Mouse (Mus musculus): ENCODE data around the gene Zdhhc1. TPM values are rescaled to one million over a fixed set of nuclear protein-coding genes. Genes with fewer than 3 reads are reported as not detected.
A peak's percentile ranks its signal among the peaks of the same experiment; 100 is the strongest.

The Zdhhc1 gene
- total RNA-seq, 2 experiments from 2014 or later, result 10.1 to 11.2 TPM

DNA sequence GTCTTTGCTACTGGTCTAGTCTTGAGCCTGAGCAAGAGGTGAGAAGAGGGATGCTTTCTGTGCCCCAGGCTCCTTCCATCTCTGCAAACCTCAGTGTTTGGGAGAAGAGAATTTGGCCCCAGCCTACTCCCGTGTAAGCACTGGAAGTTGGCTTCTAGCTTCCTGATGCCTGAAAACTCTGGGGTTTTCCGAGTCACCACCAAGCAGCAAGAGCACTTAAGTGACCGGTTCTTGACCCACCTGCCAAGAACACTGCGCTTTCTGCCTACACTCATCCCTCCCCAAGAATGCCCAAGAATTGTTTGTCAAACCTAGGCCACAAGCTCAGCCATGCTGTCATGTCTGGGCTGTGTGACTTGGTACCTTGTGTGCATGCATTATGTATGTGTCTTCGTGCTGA lies 23.8 kb upstream of the Zdhhc1 start:
- intact Hi-C loops (cut with DNase I; ENCODE audit: low total_unique reads), result loop anchor here (5.0 kb wide), 1 partner anchor 33 kb away; no protein-coding TSS in a partner anchor
- no peak for DNase-seq

DNA sequence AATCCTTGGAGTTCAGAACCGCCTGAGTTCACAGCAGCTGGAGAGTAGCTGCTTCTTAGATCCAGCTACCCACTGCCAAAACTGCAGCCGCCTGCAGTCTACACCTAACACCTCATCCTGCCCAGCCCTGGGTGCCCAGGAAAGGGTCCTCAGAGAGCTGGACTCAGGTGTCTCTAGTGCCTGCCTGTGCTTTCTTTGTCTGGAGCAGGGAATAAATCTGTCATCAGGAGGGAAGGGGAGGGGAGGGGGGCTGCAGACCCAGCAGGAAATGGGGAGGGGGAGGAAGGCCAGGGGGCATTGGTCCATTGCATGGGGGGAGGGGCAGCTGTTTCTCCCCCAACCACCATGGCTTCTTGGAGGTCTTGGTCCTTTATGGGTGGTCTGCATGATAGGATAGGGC lies 22.9 kb upstream of the Zdhhc1 start:
- no peak for DNase-seq
- intact Hi-C loops (cut with DNase I; ENCODE audit: low total_unique reads), result loop anchor here (5.0 kb wide), 1 partner anchor 33 kb away; no protein-coding TSS in a partner anchor

DNA sequence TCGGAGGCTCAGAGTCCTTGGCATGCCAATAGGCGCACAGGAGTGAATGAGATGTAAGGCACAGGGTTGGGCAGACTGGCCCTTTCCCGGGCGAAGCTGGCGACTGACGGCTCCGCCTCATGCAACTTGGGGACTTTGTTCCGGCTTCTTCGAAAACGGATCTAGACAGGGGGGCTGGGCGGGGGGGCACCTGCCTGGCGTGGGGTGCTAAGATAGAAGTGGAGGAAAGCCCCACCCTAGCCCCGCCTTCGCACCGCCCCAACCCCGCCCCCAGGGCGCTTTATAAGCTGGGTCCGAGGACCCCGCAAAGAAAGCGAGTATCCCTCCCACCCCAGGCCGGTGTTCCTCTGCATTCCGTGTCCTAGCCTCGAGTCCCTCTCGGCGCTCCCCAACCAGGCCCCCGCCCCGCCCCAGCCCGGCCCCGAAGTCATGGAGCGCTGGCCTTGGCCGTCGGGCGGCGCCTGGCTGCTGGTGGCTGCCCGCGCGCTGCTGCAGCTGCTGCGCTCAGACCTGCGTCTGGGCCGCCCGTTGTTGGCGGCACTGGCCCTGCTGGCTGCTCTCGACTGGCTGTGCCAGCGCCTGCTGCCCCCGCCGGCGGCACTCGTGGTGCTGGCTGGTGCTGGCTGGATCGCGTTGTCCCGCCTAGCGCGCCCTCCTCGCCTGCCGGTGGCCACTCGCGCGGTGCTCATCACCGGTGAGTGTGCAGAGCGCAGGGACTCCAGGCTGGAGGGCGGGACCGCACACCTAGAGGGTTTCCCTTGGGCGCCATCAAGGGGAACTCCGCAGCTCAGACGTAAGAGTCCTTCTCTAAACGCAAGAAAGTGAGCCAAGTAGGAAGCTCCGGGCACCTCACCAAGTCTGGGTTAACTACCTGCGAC lies 22.0 kb upstream of the Zdhhc1 start, which contains the start of gene Hsd11b2:
TSS of gene Hsd11b2 (plus strand) at position 320 of the 878 bp plus-strand sequence.
- intact Hi-C loops (cut with DNase I; ENCODE audit: low total_unique reads), result loop anchor here (5.0 kb wide), 1 partner anchor 34 kb away; no protein-coding TSS in a partner anchor
- DNase-seq, result peak; percentile 74

DNA sequence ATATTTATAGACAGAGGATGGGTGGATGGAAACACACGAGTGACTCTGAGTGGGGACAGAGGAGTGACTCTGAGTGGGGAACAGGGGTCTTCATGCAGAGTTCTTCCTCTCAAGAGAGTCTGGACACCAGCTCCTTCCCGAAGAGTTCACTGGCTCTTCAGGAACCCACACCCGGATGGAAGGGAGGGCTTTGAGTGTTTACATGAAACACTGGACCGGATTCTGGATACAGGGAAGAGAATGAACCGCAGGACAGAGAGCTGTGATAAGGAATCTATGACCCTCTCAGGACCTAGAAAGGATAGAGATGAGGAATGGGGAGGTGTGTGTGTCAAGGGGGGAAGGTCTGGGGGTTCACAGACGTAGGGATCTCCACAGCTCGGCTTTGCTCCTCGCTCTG lies 20.6 kb upstream of the Zdhhc1 start:
- DNase-seq, result no peak
- intact Hi-C loops (cut with DNase I; ENCODE audit: low total_unique reads), result loop anchor here (5.0 kb wide), 1 partner anchor 35 kb away; no protein-coding TSS in a partner anchor

DNA sequence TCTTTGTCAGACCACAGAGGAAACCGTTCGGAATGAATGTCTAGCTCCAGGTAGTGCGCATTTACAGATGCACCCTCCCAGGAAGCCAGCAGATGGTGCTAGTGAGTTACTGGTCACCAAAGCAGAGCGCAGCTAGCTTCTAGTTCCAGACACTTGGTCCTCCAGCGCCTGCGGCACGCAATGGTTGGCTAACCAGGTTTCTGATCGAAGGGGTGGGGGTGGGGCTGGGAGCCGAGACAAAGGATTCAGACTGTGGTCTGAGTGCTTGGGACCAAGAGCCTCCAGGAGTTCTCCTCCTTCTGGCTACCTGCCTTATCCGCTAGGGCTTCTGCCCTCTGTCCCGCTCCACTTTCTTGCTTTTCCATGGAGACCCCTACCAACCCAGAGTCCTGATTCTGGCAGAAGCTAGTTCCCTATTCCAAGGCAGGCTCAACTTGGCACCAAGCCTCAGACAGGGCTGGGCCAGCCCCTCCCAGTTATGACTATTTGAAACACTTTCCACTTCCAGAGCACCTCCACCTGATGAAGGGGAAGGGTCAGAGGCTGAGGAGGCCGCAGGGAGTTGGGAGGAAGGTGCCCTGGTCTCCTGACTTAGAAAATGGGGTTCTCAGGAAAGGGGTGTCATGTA lies 19.4 kb upstream of the Zdhhc1 start:
- intact Hi-C loops (cut with DNase I; ENCODE audit: low total_unique reads), result loop anchor here (5.0 kb wide), 1 partner anchor 36 kb away; no protein-coding TSS in a partner anchor
- peak; percentile 75 for DNase-seq

DNA sequence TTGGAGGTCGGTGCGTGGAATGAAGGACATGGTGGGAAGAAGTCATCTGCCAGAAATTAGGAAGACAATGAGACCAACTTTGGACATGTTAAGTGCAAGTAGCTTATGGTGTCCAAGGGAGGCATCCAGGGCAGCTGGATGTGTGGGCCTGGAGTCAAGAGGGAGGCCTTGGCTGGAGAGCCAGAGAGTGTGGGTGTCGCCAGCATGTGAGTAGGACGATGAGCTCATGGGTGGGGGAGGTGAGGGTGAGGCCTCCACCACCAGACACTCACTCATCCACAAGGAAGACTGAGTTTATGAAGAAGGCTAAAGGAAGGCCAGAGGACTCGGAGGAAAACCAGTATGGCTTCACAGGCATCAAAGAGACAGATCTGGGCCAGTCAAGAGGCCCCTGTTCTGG lies 18.0 kb upstream of the Zdhhc1 start:
- intact Hi-C loops (cut with DNase I; ENCODE audit: low total_unique reads), result loop anchor here (2.0 to 5.0 kb wide), 2 partner anchors 18 to 38 kb away; no protein-coding TSS in a partner anchor

DNA sequence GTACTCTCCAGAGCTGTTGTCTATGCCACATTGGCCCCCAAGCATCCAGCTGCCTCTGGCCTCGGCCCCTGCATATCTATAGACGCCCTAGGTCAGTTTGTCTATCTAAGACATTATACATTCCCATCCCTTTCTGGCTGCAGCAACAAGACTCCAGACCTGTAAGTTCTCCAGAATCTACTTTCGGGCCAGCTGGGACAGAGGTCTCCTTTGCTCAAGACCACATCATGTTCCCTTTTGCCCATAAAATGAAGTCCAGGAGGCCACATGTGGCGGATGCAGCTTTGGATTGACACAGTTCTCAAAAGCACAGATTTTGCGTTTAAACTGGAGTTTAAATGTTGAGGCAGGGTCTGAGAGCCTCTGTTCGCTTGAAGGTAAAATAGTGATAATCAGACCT lies 17.5 kb upstream of the Zdhhc1 start:
- no peak for DNase-seq
- intact Hi-C loops (cut with DNase I; ENCODE audit: low total_unique reads), result loop anchor here (2.0 kb wide), 1 partner anchor 19 kb away; no protein-coding TSS in a partner anchor

More for the DNA sequence above, 18.0 kb upstream of the Zdhhc1 start:
- DNase-seq, result peak; percentile 80

DNA sequence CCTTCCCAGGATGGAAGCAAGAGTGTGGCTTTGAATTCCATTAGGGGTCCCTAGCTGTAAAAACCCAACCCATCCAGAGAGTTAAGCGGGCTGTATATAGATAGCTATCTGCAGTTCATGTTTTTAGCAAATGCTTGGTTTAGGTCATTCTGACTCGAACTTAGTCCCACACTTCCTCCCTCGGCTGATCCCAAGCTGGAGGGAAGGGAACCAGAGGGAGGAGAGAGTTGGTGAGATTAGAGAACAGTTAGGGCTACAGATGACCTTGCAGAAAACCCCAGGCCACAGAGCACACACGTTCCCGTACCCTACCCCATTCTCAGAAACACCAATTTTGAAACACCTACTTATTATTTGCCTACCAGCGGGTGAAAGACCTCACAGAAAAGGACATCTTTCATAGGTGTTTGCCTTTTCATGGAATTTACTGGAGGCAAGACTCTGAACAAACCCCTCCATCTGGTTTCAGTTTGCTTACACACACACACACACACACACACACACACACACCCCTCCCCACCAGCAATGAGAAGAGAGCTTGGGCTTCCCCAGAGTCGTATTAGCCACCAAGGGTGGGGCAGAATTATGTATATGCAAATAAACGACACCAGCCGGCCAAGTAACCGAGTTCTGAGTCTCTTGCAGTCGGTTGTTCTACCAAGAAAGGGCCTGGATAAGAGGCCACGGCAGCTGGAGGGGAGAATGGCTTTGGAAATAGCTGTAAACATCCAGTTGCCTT lies 13.5 kb upstream of the Zdhhc1 start:
- intact Hi-C loops (cut with DNase I; ENCODE audit: low total_unique reads), result no loop called here
- DNase-seq, result peak; percentile 28

DNA sequence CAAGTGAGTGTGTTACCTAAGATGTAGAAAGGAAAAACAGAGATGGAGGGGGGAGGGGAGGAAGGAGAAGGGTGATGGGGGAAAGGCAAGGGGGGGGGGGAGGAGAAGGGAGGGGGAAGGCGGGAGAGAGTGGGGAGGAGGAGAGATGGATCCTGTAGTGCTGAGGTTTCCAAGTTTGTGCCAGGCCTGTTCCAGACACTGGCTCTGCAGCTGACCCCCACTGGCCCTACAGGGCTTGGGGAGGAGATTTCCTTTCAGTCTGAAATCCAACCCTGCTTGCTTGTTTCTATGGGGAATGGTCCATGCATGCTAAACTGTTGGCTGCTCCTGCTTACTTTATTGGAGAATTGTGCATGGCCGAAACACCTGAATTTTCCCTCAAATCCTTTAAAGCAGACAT lies 12.1 kb upstream of the Zdhhc1 start:
- DNase-seq, result no peak
- intact Hi-C loops (cut with DNase I; ENCODE audit: low total_unique reads), result no loop called here

DNA sequence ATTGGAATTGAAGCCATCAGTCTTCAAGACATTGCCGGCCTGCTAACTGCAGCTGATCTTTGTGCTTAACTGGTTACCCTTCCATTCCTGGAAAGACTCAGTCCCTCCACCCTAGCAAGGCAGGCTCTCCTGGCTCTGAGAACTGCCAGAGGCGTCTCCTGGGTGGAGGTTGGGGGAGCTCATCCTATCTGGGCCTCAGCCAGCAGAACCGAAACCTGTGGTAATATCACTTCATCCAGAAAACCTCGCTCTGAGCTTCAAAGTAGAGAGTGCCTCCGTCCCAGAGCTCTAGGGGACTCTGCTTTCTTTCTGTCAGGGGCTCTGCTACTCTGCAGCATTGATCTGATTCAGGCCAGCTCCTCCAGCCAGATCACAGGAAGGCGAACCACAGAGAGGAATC lies 10.3 kb upstream of the Zdhhc1 start:
- no peak for DNase-seq
- intact Hi-C loops (cut with DNase I; ENCODE audit: low total_unique reads), result no loop called here

DNA sequence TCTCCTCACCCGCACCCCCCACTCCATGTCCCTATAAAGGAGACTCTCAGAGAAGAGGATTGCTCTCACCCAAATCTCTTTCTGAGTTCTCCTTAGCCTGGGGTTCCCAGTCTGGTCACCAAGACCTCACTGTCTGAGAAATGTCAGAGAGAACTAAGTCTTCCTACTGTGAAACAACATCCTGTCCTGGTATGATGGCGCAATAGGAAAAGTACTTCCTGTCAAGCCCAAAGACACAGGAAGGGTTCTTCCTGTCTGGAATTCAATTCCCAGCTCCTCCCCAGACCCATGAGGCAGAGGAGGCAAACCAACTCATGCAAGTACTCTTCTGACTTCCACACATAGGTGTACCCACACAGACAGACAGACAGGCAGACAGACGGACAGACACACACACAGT lies 7.9 kb upstream of the Zdhhc1 start:
- DNase-seq, result no peak
- intact Hi-C loops (cut with DNase I; ENCODE audit: low total_unique reads), result no loop called here

DNA sequence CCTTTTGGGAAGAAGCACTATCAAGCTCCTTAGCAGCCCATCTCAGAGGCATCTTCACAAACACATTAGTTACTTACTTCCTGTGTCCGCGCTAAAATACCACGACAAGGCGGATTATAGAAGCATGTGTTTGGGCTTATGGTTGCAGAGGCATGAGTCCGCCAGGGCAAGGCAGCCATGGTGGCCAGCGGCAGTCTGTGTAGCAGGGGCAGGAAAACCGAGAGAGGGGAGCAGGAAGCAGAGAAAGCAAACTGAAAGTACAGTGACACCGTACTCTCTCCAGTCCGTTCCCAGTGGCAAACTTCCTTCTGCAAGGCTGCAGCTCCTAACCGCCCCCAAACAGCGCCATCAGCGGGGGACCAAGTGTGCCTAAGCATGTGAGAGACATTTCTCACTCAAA lies 3.1 kb upstream of the Zdhhc1 start:
- no peak for DNase-seq
- intact Hi-C loops (cut with DNase I; ENCODE audit: low total_unique reads), result no loop called here

DNA sequence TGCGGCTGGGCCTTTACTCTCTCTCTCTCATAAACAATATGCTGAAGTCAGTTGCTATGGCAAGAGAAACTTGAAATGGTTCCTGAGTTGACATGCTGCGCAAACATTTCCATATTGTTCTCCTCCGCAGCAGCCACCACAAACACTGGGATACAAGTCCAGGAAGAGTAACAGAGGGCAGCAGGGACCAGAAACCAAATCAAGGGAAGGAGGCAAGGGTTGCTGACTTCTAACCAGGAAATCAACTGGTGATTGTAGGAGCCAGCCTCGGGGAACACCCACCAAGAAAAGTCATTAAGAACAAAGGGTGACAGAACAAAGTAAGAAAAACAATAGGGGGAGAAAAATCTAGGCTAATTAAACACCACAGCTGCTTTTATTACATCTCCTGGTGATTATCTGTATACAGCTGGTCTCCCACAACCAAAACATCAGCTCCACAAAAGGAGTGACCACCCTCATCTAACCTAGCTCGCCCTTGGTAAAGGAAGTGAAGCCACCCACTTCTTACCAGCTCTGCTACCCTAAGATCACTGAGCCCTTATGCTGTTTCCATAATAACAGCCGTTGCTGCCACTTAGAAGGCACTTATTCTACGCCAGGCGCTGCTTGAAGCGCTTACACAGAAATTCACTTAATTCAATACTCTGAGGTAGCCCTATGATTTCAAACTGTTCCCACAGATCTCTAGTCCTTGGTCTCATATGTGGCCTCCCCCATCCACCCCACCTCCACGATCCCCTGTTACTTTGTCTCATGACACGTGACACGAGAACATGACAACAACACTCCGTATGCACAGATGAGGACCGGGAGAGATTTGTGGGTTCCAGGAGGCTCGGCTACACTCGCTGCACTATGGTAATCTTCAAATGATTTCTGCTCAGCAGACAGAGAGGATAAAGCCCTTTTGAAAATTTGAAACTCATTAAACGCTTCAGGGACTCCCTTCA lies 1.1 kb downstream of the Zdhhc1 start:
- no peak for DNase-seq
- intact Hi-C loops (cut with DNase I; ENCODE audit: low total_unique reads), result no loop called here

DNA sequence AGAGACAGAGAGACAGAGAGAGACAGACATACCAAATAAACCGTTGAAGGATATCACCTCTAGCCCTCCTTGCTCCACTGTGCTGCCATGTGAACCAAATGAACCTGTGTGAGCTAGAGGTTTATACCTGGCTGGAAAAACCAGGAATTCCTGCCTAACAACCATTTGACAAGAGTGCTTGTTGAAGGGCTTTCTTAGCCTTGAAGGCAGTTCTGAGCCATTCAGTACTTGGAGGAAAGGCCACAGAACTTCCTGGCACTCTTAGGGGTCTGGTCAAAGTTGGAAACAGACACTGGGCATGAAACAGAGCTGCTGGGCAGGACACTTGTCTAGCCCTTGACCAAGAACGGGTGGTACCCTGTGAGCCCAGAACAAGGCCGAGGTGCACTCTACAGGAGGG lies 2.1 kb downstream of the Zdhhc1 start:
- intact Hi-C loops (cut with DNase I; ENCODE audit: low total_unique reads), result no loop called here
- no peak for DNase-seq

DNA sequence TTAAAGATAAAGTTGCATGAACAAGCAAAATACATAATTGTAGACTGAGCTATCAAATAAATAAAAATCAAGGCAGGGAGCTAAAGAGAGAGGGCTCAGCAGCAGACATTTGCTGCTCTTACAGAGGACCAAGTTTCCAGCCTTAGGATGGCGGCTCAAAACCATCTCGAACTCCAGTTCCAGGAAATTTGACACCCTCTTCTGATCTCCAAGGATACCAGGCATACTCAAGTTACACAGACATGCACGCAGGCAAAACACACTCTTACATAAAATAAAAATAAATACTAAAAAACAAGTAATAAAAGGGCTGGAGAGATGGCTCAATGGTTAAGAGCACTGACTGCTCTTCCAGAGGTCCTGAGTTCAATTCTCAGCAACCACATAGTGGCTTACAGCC lies 3.2 kb downstream of the Zdhhc1 start:
- DNase-seq, result no peak
- intact Hi-C loops (cut with DNase I; ENCODE audit: low total_unique reads), result no loop called here

DNA sequence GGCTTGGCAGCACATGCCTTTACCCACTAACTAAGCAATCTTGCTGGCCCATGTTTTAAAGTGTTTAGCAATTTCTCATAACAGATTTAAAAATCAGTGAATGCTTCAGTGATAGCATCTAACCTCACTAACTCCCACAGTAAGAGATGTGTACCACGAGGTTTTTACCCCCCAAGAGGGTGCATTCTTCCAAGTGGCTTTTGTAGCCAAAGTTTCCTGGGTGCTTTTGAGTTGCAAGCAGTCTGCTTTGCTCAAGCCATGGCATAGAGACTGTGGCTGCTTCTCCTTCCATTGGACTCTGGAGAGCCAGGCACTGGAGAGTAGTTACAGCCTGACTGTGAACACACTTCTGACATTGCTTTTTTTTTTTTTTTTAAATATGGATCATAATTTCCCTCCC lies 7.4 kb downstream of the Zdhhc1 start:
- no peak for DNase-seq
- intact Hi-C loops (cut with DNase I; ENCODE audit: low total_unique reads), result loop anchor here (5.0 kb wide), 2 partner anchors 33 to 63 kb away; no protein-coding TSS in a partner anchor

DNA sequence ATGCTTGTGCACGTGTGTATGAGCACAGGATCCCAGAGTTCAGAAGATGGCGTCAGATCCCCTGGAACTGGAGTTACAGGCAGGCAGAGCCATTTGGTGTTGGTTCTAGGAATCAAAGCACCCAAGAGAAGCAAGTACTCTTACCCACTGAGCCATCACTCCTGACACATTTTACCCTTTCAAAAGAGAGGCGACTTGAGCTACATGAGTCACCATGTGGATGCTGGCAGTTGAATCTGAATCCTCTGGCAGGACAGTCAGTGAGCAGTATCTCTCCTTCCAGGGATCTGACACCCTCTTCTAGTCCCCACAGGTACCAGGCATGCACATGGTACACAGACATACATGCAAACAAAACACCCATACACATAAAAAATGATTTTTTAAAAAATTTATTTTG lies 8.6 kb downstream of the Zdhhc1 start:
- no peak for DNase-seq
- intact Hi-C loops (cut with DNase I; ENCODE audit: low total_unique reads), result loop anchor here (5.0 kb wide), 2 partner anchors 34 to 64 kb away; no protein-coding TSS in a partner anchor

DNA sequence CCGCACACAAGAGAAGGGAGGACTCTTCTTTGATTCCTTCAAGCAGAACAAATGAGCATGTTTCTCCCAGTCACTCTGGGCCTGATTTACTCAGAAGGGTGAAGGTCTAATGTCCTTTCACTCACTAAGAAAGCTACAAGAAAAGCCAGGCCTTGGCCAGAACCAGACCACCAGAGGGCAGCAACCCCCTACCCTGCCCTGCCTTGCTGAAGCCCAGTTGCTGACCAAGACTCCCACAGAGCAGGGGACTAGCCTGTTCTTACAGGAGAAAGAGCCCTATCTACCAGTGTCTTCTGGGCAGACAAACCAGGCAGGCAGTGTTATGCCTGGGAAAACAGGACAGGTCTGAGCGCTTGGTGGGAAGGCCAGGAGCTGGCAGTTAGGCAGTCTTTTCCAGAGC lies 12.3 kb downstream of the Zdhhc1 start:
- peak; percentile 81 for DNase-seq
- intact Hi-C loops (cut with DNase I; ENCODE audit: low total_unique reads), result no loop called here

DNA sequence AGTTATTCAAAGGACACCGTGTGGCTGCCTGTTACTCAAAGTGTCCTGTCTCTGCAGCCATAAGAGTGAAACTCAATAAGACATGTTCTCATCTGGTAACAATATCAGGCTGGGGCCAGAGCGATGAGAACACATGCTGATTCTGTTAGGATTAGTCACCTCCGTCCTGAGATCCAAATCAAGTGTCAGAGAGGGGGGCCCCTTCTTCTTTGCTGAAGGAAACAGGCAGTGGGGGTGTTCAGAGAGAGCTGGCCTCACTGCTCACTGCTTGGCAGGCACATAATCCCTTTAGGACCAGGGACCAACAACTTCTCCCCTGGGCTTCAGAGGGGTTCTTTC lies 12.7 kb downstream of the Zdhhc1 start:
- DNase-seq, result peak; percentile 65
- intact Hi-C loops (cut with DNase I; ENCODE audit: low total_unique reads), result no loop called here

Data from gastrocnemius, postnatal 14 days (tissue).